Mouse (Mus musculus): ENCODE measurements at regions not wholly inside any gene's neighbourhood (a gene's known extent, or its start where the extent isn't known, plus 50 kb on each side); places are given as distances from the start of the nearest gene placed in this dataset.
A peak's percentile ranks its signal among the peaks of the same experiment; 100 is the strongest.

DNA sequence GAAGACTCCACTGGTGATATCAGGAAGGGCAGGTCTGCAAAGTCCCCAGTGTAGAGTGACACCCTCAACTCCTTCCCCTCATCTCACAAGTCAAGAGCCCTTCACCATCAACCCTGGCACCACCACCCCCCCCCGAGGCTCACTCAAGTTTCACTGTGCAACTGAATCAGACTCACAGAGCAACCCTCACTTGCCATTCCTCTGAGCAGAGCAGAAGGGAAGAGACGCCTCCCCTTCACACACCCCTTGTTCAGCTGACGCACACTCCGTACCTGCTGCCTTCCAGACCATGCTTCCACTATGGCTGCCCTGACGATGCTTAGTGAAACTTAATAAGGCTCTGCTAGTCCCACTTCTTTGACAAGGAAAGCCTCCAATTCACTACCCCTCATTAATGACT is 174.4 kb upstream of the Irf2bp2 start:
- Histone ChIP-seq H3K27ac (ENCODE audit: control insufficient read depth, low read depth, low read length) (no peak overlapping the region), H3K9ac (ENCODE audit: control insufficient read depth, low read depth, low read length, poor library complexity, severe bottlenecking) (no peak overlapping the region), H3K27me3 (ENCODE audit: control insufficient read depth in 1 of 2, insufficient read depth in 2 of 2, low read length in 2 of 2) (no peaks in the 10 kb centered on the region), H3K4me3 (ENCODE audit: control insufficient read depth in 1 of 2, insufficient read depth in 1 of 2, low read depth in 2 of 2, low read length in 2 of 2) (no peak overlapping the region), H3K36me3 (ENCODE audit: control insufficient read depth in 1 of 2, insufficient read depth in 2 of 2, low read length in 2 of 2) (peaks cover 0 to 14% of the 10 kb centered on the region in 2 experiments; a peak in 1 of 4 replicates), H3K9me3 (replicated peaks; ENCODE audit: insufficient read depth, low read length) (no peaks in the 10 kb centered on the region), H3K4me1 (ENCODE audit: control insufficient read depth in 1 of 2, insufficient read depth in 2 of 2, low read length in 2 of 2) (peaks cover 2 to 25% of the 10 kb centered on the region in 2 experiments; a peak in 3 of 4 replicates), H3K79me2 (ENCODE audit: control insufficient read depth, insufficient read depth, low read length, poor library complexity) (no peaks in the 10 kb centered on the region)
- no peak for TF ChIP-seq ZMIZ1 (IDR thresholded peaks at IDR 0.05; ENCODE audit: low read depth, low read length)
- no peak for TF ChIP-seq HCFC1 (IDR thresholded peaks at IDR 0.05; ENCODE audit: low read depth, low read length)
- no peak for TF ChIP-seq MAFK (IDR thresholded peaks at IDR 0.05; ENCODE audit: borderline replicate concordance, low read depth, low read length)
- TF ChIP-seq USF1 (IDR thresholded peaks at IDR 0.05; ENCODE audit: low read depth, low read length): no peak
- no peak for TF ChIP-seq POLR2A (IDR thresholded peaks at IDR 0.05; ENCODE audit: control insufficient read depth in 1 of 2, insufficient read depth in 1 of 2, low read depth in 1 of 2, low read length in 2 of 2, poor library complexity in 1 of 2)
- TF ChIP-seq MAX (IDR thresholded peaks at IDR 0.05; ENCODE audit: low read length): no peak
- TF ChIP-seq TAL1 (IDR thresholded peaks at IDR 0.05; ENCODE audit: low read length): no peak
- no peak for TF ChIP-seq NRF1 (IDR thresholded peaks at IDR 0.05; ENCODE audit: insufficient read depth, low read depth, low read length, poor library complexity, severe bottlenecking)
- no peak for TF ChIP-seq CHD1 (IDR thresholded peaks at IDR 0.05; ENCODE audit: low read depth, low read length)
- TF ChIP-seq POLR2AphosphoS5 (IDR thresholded peaks at IDR 0.05; ENCODE audit: borderline replicate concordance, low read depth, low read length): no peak
- TF ChIP-seq SIN3A (IDR thresholded peaks at IDR 0.05; ENCODE audit: low read length): no peak
- no peak for TF ChIP-seq MYB (IDR thresholded peaks at IDR 0.05; ENCODE audit: low read depth, low read length)
- no peak for DNase-seq (ENCODE audit: low read depth, low spot score)

DNA sequence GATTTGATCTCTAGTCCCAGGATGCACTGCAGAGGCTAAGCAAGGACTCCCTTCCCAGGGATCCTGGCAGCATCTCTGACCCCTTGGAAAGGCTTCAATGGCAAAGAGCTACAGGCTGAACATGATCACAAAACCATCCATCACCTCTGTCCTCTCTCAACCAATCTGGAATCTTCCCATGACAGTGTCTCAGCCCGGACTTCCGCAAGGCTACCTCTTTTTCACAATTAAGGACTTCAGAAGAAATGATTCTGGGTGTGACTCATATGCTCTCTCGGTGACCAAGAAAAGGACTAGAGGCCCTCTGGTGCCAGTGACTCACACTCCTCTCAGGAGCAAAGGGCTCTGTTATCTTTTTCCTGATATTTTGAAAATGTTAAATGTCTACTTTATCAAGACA is 173.6 kb upstream of the Irf2bp2 start:
- Histone ChIP-seq H3K9ac (ENCODE audit: control insufficient read depth, low read depth, low read length, poor library complexity, severe bottlenecking) (no peak overlapping the region), H3K27me3 (ENCODE audit: control insufficient read depth in 1 of 2, insufficient read depth in 2 of 2, low read length in 2 of 2) (no peaks in the 10 kb centered on the region), H3K79me2 (ENCODE audit: control insufficient read depth, insufficient read depth, low read length, poor library complexity) (no peaks in the 10 kb centered on the region), H3K36me3 (ENCODE audit: control insufficient read depth in 1 of 2, insufficient read depth in 2 of 2, low read length in 2 of 2) (peaks cover 0 to 14% of the 10 kb centered on the region in 2 experiments; a peak in 1 of 4 replicates), H3K9me3 (replicated peaks; ENCODE audit: insufficient read depth, low read length) (no peaks in the 10 kb centered on the region), H3K4me3 (ENCODE audit: control insufficient read depth in 1 of 2, insufficient read depth in 1 of 2, low read depth in 2 of 2, low read length in 2 of 2) (no peak overlapping the region), H3K27ac (ENCODE audit: control insufficient read depth, low read depth, low read length) (no peak overlapping the region), H3K4me1 (ENCODE audit: control insufficient read depth in 1 of 2, insufficient read depth in 2 of 2, low read length in 2 of 2) (peaks cover 2 to 26% of the 10 kb centered on the region in 2 experiments; a peak in 3 of 4 replicates)
- peak in 1 of 2 experiments; percentile 8; a peak in 1 of 4 replicates for TF ChIP-seq EP300 (IDR thresholded peaks at IDR 0.05; ENCODE audit: low read depth in 1 of 2, low read length in 2 of 2)
- TF ChIP-seq MAZ (IDR thresholded peaks at IDR 0.05; ENCODE audit: low read depth, low read length): no peak
- no peak for TF ChIP-seq ELF1 (IDR thresholded peaks at IDR 0.05; ENCODE audit: low read depth, low read length)
- TF ChIP-seq MEF2A (IDR thresholded peaks at IDR 0.05; ENCODE audit: extremely low read depth, insufficient replicate concordance, low read depth, low read length, poor library complexity, severe bottlenecking): no peak
- TF ChIP-seq MAFK (IDR thresholded peaks at IDR 0.05; ENCODE audit: borderline replicate concordance, low read depth, low read length): no peak
- peak; percentile 29 for DNase-seq (ENCODE audit: low read depth, low spot score)
